Mouse (Mus musculus) lung, adult 18-20 months (tissue): ENCODE data around the gene Osbpl2.
A peak's percentile ranks its signal among the peaks of the same experiment; 100 is the strongest.

Experiments used
- DNase-seq, 2 experiments: peaks; one replicate each; pipeline ENCODE4 v3.0.0; 2022; ENCODE audit warnings: mixed read lengths in 2 of 2

Osbpl2 gene

DNA sequence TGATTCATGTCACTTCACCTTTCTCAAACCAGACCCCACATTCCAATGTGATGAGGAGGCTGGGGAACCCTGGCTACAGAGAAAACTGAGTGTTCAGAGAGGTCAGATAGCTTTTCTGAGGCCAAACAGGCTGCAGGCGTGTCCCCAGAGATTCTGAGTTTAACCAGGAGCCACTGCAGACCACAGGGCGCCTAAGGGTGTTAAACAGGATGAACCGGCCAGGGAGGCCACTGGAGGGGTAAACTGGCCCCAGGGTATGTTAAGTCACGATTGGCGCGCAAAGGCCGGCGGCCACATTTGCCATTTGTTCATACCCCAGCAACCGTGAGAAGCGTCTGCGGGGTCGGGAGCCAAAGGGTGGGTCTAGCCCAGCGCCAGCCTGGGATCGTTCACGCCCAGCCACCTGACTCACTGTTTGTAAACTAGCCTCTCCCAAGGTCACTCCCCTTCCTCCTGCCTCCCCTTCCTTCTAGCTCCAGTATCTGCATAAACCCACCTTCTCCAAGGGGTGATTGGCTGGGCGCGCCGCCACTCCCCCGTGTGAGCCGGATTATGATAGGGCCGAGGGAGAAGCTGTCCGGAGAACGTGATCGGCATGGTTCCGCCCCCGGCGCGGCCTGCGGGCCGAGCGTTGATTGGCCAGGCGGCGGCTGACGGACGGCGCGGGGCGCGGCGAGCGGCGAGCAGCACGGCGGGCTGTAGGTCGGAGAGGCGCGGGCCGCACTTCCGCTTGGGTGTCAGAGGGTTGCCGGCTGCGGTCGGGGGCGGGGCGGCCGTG lies at the start of gene Osbpl2:
Gene Osbpl2, plus strand, starts transcription at position 646 of the 778 bp plus-strand sequence.
- DNase-seq = peak; percentile 100

DNA sequence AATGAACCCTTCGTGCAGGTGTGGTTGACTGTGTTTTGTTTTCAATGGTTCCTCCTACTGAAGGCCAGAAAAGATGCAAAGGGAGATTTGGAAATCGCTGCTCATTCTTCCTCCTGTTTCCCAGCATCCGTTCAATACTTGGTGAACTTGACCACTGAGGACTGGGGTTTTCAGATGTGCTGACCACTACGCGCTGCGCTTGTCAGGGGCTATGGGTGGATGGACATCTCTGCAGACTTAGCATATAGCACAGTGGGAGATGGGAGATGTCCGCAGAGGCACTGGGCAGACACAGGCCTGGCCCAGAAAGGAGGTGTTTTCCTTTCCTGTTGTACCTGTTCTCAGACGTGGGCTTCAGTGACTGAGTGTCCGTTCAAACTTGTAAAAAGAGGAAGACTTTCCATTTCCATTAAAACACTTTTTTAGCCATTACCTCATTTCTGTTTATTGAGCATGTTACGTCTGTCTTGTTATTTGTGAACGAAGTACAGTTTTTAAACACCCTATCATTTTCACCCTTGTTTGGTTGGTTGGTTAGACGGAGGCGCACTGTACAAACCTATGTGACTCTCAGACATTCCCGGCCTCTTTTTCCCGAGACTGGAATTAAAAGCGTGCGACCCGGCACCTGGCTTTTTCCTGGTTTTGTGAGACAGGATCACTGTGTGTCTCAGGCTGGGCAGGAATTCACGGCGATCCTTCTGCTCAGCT lies 49.2 kb upstream of the Osbpl2 start:
- no peak for DNase-seq

DNA sequence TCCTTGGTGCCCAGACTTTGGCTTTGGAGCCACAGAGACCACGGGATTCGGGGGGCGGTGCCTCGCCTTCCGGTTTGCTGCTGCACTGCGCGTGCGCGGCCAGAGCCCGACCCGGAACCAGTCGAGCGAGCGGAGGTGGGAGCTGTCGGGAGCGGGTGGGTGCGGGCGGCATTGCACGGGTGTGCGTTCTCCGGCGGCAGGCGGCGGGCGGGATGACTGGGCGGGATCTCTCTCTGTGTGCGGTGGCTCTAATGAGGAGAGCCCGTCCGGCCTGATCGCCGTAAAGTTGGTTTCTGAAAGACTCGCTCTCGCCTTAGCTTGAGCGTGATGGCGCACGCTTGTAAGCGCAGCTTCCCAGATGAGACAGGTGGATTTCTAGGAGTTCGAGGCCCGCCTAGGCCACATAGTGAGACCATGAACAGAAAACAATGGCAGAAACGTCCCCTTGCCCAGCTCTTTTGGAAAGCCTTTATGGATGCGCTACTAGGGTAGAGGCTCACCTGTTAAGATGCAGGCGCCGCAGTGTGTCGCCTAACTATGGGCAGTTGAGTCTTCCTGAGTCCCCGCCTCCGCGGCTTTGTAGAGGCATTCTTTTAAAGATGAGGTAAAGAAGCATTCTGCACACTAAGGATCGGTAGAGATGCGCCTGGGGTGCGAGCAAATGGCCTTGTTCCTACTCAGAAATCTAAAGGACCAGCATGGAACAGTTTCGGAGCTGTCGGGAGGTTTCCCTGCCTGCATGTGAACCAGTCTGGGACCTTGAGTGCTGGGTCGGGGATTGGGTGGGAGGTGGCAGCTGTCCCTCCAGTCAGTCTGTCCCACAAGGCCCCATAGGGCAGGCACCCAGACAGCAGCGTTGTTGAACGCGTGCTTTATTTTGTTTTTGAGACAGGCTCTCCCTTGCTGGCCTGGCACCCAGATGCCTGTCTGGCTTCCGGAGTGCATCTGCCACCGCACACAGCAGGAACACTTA lies 48.3 kb upstream of the Osbpl2 start, which contains the start of gene Mtg2:
Gene Mtg2, plus strand, starts transcription at position 108 of the 973 bp plus-strand sequence.
- peak; percentile 94 to 96 for DNase-seq

DNA sequence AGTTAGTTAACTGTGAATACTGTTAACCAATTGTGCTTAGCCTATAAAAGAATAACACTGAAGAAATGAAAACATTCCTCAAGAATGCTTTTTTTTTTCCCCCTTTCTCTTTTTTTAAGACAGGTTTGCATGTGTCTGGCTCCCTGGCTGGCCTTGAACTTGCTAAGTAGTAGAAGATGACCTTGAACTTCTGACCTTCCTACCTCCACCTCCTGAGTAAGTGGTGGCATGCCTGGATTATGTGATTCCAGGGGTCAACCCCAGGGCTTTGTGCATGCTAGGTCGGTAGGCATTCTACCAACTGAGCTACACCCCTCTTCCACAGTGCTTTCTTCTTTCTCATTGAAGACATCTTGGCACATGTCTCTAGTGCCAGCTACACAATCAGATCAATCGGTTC lies 47.4 kb upstream of the Osbpl2 start:
- DNase-seq = no peak

DNA sequence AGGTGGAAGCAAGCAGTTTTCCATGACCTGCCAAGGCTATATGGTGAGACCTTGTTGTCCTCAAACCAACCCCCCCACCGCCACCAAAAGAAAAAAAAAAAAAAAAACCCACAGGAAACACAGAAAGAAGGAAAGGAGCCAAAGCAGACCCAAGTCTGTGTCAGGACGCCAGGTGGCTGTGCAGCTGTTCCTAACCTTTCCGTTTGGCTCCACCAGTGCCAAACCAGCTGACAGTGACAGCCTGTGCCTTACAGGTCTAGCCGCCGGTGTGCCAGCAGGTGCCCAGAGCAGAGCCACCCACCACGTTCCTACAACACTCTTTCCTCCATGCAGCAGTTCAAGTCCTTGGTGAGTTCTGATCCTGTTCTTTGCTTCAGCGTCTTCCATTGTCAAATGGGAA lies 46.2 kb upstream of the Osbpl2 start:
- no peak for DNase-seq

DNA sequence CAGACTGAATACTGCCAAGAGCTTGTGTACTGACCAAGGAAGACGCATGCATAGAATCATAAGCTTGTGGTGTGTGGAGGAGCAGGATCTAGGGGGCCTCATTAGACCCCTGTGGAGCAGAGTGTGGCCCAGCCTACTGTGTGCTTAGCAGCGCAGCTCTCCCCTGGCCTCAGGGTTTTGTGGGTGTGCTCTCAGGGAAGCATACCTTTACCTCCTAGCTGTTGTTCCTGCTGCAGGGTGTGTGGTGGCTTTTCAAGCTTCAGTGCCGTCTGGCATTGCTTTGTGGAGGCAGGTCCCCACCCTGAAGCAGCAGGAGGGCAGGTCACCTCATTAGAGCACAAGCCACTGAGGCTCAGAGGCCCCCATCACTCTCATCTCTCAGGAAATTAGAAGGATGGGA lies 41.5 kb upstream of the Osbpl2 start:
- DNase-seq = no peak

DNA sequence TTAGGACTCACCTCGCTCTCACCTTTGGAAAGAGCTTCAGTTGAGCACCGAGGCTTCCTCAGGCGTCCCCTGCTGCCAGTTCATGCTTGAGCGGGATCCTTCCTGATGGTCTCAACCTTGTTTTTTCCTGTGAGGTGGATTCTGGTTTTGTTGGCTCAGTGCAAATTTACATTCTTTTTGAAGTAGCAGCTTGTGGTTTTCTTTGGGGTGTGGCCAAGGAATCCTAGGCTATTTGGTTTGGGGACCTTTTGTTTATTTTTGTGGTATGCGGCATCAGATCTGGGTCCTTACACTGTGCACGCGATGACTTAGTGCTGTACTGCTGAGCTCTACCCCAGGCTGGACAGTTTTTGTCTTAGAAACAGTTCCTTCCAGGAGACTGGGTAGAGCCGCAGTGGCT lies 38.4 kb upstream of the Osbpl2 start:
- DNase-seq = peak; percentile 26 to 67

DNA sequence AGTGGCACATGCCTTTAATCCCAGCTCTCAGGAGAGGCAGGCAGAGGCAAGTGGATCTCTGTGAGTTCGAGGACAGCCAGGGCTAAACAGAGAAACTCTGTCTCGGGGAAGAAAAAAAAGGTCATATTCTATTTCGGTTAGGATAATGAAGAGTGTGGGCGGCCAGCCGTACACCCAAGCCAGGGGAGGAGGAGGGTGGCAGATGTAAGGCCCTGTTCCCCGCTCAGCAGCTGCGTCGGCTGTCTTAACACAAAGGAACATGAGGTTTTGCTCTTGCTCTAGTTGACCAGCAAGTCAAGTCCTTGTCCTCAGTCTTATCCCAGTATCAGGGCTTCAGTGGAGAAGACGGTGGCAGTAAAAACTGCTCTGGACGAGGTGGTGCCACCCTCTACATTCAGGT lies 36.0 kb upstream of the Osbpl2 start:
- no peak for DNase-seq

DNA sequence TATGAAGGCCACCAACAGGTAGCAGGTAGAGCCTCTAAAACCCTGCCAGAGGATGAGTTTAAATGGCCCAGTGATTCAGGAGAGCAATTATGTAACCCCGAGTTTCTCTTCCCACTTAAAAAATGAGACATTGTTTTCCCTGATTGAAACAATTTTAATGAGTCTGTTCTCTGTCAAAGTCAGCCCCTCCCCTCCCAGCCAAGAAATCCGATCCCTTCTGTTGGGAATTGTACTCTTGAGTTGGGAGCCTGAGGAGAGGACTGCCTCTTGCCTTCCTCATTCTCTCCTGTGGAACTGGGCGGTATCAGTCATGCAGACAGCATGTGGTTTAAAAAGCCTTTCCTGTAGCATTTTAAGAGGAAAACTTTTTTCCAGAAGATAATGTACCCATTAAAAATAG lies 34.5 kb upstream of the Osbpl2 start:
- no peak for DNase-seq

DNA sequence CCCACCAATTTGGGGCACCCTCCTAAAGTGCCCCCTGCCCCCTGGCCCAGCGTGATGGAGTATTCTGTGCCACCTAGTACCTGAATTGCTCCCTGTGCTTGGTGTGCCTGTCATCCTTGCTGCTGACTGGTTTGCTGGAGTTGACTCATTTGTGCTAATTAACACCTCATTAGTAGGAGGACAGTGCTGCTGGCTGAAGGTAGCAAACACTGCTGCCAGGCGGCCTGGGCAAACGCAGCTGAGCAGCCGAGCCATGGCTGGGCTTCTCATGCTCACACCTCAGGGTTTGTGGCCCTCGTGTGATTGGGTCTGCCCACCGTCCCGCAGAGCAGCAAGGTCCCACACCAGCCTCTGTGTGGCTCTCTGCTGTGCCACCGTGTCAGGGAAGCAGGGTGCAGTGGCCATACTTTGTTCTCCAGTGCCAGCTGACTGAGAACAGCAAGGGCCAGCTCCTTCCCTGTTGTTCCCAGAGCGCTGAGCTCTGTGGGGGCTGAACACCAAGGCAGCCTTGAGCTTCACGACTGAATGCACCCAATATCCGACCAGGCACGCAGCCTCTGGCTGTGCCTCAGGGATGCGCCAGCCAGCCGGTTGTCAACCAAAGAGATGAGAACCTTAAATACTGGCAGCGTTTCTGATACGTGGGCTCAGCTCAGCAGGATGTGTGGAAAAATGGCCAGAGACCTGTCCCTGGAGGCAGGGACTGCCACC lies 33.0 kb upstream of the Osbpl2 start:
- DNase-seq = no peak

DNA sequence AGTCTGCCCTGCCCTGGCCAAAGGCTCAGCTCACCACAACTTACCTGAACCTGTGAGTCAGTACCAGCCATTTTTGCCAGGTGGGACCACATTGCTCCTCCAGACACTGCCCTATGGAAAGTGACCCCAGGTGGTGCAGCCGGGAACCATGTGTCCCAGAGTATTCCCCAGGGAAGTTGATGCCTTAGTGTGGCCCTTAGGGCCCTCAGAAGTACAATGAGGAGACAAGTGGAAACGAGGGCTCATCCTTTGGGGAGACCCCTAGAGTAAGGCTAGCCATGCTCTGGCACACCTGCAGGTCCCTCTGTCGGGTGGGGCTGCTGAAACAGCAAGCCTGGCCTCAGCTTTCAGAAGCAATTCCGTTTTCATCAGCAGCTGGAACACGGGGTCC lies 32.5 kb upstream of the Osbpl2 start:
- no peak for DNase-seq

DNA sequence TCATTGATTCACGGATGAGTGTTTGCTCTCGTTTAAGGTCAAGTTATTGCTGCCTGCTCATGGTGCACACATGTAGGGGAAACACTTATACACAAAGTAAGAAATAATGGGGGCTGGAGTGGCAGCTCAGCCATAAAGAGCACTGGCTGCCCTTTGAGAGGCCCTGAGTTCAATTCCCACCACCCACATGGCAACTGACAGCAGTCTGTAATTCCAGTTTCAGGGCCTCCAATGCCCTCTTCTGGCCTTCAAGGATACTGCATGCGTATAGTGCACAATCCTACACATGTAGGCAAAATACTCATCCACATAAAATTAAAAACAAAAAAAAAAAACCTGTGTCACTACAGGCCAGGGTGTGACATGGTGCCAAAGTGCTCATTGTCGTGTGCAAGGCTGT lies 31.6 kb upstream of the Osbpl2 start:
- no peak for DNase-seq

DNA sequence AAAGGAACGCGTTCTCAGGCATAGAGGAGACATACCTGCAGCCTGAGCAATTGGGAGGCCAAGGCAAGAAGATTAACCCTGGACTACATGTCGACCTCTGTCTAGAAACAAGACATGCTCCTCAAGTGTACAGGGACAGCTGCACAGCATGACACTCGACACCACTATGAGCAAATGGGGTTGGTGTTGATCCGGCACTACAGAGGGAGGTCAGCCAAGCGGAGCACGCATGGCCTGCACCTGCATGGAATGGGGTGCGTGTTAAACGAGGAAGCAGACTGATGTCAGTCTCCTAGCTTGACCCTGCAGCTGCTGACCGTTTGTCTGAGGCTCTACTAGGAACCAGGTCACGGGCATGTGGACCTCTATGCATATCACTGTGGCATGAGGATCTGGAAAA lies 28.8 kb upstream of the Osbpl2 start:
- no peak for DNase-seq

DNA sequence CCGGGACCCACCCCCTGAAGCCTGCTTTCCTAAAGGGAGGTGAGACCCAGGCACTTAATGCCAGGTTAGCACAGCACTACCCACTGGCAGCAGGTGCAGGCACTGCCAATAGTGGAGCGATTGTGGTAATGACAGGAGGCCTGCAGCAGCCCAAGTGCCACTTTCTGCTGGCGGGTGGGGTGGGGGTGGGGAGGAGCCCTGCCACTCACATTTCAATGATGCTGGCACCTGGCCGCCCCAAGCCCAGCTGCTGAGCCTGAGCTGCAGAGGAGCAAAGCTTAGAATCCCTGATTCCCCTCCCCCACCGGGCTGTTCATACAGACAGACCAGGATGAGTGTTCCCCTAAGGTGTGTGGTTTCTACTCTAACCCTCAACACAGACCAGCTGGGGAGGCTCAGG lies 23.4 kb upstream of the Osbpl2 start:
- DNase-seq = no peak

DNA sequence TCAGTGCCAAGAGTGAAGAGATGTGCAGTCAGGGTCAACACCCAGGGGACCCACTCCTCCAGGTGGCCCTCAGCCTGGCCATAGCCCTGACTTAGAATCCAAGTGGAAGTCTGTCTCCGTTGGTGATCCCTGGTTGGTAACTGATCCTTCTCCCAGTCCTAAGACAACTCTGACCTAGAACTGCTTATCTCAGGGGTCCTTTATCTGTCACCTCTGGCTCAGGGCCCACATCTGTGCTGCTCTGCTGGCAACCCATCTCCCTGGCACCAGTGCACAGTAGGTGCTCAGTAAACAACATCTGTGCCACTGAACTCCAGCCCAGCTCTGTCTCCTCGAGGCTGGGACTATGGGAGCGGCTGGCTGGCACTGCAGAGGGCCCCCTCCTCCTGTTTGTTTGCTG lies 21.5 kb upstream of the Osbpl2 start:
- no peak for DNase-seq

DNA sequence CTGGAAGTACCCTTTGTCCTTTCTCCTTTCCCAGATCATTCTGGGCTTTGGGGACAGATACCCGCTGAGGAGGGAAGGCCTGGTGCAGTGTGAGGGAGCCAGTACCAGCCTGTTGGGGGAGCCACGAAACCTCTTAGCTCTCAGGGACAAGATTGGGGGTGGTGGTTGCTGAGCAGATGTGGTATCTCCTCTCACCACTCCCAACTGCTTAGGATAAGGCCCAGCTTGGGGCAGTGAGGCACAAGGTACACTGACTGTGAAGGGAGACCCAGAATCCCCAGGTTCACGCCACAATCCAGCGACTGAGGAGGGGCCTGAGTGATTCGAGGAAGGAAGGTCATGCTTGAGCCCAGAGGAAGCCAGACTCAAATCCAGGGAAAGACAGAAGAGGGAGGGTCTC lies 20.9 kb upstream of the Osbpl2 start:
- DNase-seq = no peak

DNA sequence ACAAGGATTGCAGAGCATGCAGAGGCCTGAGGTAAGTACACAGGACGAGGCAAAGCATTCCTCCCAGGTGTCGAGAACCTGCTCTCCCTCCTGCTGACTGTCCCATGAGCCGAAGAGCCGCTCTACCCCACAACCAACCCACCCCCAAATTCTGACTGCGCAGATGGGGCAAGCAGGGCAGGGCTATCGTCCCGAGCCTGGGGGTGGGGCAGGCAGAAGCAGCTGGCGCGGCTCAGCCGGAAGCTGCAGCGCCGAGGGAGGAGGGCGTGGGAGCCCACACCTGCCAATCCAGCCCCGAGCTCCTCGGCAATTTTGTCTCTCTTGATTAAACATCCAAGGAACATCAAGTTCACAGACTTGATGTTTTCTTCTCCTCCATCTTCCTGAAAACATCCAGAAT lies 19.6 kb upstream of the Osbpl2 start:
- no peak for DNase-seq

DNA sequence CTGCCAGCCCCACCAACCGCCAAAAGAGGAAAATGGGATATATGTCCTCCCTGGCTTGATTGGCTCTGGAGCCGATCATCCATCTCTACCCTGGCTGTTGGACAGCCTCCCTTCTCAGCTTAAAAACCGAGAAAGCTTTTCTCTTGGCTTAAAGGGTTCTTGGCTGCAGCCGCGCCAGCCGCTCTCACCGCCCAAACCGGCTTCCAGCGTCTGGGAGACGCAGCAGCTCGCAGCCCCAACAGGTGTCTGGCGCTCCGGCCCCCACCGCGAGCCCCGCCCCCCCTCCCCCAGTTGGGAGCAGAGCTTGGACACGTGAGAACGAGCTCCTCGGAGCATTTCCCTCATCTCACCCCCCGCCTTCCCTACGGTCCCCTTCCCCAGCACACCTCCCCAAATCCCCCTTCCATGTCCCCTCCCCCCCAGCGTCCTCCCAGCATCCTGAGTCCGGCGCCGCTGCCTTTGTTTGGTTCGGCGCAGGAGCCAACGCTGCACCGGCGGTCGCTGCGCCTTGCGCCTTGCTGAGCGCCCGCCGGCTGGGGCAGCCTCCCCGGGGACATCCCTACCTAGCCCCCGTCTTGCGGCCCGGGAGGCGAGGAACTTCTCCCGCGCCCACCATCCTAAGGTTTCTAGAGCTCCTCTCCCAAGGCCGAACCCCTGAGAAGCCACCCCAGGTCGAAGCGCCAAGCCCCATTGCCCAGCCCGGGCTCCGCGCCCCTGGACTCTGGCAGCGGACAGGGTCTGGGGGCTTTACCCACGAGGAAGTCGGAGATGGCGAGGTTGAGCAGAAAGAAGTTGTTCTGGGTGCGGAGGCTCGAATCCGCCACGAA lies 15.7 kb upstream of the Osbpl2 start:
- no peak for DNase-seq

DNA sequence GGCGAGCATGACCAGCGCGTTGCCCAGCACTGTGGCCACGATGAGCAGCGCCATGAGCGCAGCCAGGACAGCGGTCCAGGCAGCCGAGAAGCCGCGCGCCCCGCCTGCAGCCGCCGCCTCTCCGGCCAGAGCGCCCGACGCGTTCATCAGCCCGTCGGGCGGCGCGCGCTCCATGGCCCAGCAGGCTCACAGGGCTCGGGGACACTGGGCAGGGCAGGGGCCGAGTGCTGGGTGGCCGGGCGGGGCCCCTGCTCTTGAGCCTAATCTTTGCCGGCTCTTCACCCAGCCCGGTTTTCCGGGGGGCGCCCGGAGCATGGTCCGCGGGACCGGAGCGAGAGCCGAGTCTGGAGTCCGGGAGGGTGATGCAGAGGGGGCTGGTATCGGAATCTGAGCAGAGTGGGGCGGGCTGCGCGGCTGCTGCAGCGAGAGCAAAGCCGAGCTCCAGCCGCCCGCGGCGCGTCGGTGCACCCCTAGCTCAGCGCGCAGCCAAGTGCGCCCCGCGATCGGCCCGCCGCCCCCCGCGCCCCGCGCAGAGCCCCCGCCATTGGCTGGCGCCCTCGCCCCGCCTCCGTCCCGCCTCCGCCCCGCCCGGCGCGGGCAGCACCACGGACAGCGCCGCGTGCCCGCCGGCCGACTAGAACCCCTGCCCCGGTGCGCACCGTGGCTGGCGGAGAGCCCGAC lies 15.0 kb upstream of the Osbpl2 start, which contains the start of gene Hrh3:
Gene Hrh3, minus strand, starts transcription at position 511 of the 681 bp plus-strand sequence.
- peak; percentile 73 to 80 for DNase-seq

DNA sequence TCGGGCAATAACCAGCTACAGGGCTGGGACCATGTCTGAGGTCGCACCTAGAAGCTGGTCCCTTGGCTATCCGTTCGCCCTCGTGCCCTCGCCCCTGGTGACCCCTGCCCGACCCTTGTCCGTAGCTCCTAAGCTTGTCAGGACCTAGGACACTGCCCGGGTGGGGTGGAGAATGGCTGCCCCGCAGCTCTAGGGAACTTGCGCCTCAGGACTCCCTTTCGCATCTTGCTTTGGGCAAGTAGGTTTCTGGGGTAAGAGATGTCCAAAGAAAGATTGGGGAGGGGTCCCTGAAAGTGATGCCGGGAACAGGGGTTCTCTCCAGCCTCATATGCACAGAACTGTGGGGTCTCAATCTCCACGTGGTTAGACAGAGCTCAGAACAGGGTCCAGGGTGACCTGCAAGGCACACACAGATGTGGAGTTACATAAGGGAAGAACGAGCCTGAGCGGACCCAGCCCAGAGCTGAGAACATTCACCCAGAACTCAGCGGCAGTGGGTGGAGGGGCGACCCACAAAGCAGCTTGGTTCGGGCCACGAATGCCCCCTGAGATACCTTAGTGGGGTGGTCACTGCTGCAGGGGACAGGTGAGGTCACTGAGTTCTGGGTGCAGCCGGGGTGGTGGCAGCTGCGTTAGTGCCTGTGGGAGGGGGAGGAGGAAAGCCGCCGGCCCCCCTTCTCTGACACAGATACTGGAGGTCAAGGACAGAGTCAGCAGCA lies 14.3 kb upstream of the Osbpl2 start:
- no peak for DNase-seq
